Mouse (Mus musculus) kidney, adult 2 months (tissue): Measurements from ENCODE around the gene Cd46. TPM values are rescaled to one million over a fixed set of nuclear protein-coding genes. Genes with fewer than 3 reads are reported as not detected.

Source experiments
- DNase-seq: peaks from one replicate; pipeline ENCODE4 v3.0.0; 2021
- H3K27ac ChIP-seq: fragments of 200-500 bp; 2 replicates; pipeline ENCODE4 v1.5.1; 2012; ENCODE audit warnings: low read depth, low read length, control low read depth, inconsistent platforms; ENCODE audit not compliant: insufficient read depth
- H3K27me3 ChIP-seq: fragments of 200-500 bp; replicated peaks from 2 replicates; pipeline ENCODE4 v1.6.1; 2012; ENCODE audit warnings: mild to moderate bottlenecking, moderate library complexity, low read length, inconsistent platforms; ENCODE audit not compliant: control insufficient read depth, insufficient read depth
- H3K36me3 ChIP-seq: fragments of 200-500 bp; 2 replicates; pipeline ENCODE4 v1.6.1; 2012; ENCODE audit warnings: mild to moderate bottlenecking, moderate library complexity, low read length, inconsistent platforms; ENCODE audit not compliant: control insufficient read depth, insufficient read depth
- H3K4me1 ChIP-seq: fragments of 200-500 bp; 2 replicates; pipeline ENCODE4 v1.6.1; 2011; ENCODE audit warnings: low read length; ENCODE audit not compliant: control insufficient read depth, insufficient read depth
- H3K4me3 ChIP-seq: fragments of 200-500 bp; 2 replicates; pipeline ENCODE4 v1.5.1; 2011; ENCODE audit warnings: mild to moderate bottlenecking, low read depth, low read length, control low read depth; ENCODE audit not compliant: insufficient read depth
- CTCF ChIP-seq: fragments of 200-500 bp; conservative IDR thresholded peaks from 2 replicates; pipeline ENCODE4 v1.5.1; 2011; ENCODE audit warnings: low read depth, mild to moderate bottlenecking, control low read depth, low read length, moderate library complexity, mixed read lengths; ENCODE audit not compliant: insufficient read depth, insufficient read length
- POLR2A ChIP-seq: fragments of 200-500 bp; IDR thresholded peaks from one replicate; pipeline ENCODE4 v1.6.1; 2011; ENCODE audit warnings: low read depth, low read length, control low read depth
- WGBS: fragments of 180-500 bp; shearing (Covaris S2); methylation state at CpG from one replicate; pipeline ENCODE4 v1.1.7; 2018; 5-methylcytosine and 5-hydroxymethylcytosine counted together
- polyA plus RNA-seq: library from polyadenylated mRNA; depleted of rRNA; stranded (reverse); fragments of >200 nt; gene quantifications from 2 replicates; pipeline ENCODE4 v1.2.3, GENCODE M21; 2012

Gene Cd46
- polyA plus RNA-seq, 1 experiment, result 0.70 TPM

- Histone ChIP-seq H3K4me3 (no peak overlapping the region), H3K4me1 (peaks cover 16% of the 10 kb centered on the region), H3K36me3 (peaks cover 20% of the 10 kb centered on the region), H3K27ac (no peak overlapping the region), H3K27me3 (no peaks in the 10 kb centered on the region)
- DNase-seq, result no peak
- no peak for TF ChIP-seq POLR2A
- TF ChIP-seq CTCF, result no peak
- WGBS, result 90% methylated on average over 2 of the region's 2 CpGs
Observed at GRCm38 (mm10) chr1:195021831-195022230, 70.2 kb downstream of the Cd46 start.

GRCm38 (mm10) chr1:195019062-195019600 is 72.9 kb downstream of the Cd46 start:
- no peak for DNase-seq
- Histone ChIP-seq H3K27me3 (no peaks in the 10 kb centered on the region), H3K36me3 (peaks cover 12% of the 10 kb centered on the region), H3K4me3 (peak overlapping the region; percentile 38; the same call in 1 of the 2 replicates), H3K27ac (no peak overlapping the region), H3K4me1 (peaks cover 30% of the 10 kb centered on the region)
- TF ChIP-seq POLR2A (no peak), CTCF (no peak)
- WGBS, result 88% methylated on average over 5 of the region's 5 CpGs

GRCm38 (mm10) chr1:195018089-195018999 is 73.7 kb downstream of the Cd46 start:
- H3K4me3 ChIP-seq, result peak overlapping the region; percentile 49
- WGBS, result 69% methylated on average over 9 of the region's 9 CpGs
- peaks cover 6% of the 10 kb centered on the region for H3K36me3 ChIP-seq
- H3K27me3 ChIP-seq, result no peaks in the 10 kb centered on the region
- TF ChIP-seq CTCF (no peak), POLR2A (no peak)
- peak; percentile 97 for DNase-seq
- H3K27ac ChIP-seq, result peak overlapping the region; percentile 81
- H3K4me1 ChIP-seq, result peaks cover 33% of the 10 kb centered on the region

GRCm38 (mm10) chr1:195017626-195018025 is 74.4 kb downstream of the Cd46 start:
- TF ChIP-seq POLR2A (no peak), CTCF (no peak)
- Histone ChIP-seq H3K4me3 (peak overlapping the region; percentile 67), H3K27ac (peak overlapping the region; percentile 81), H3K4me1 (peaks cover 38% of the 10 kb centered on the region), H3K27me3 (no peaks in the 10 kb centered on the region), H3K36me3 (peaks cover 2% of the 10 kb centered on the region; the same call in 1 of the 2 replicates)
- DNase-seq, result no peak
- 32% methylated on average over 4 of the region's 4 CpGs for WGBS

GRCm38 (mm10) chr1:195016811-195017501 is 75.1 kb downstream of the Cd46 start:
- peak; percentile 88 for DNase-seq
- TF ChIP-seq POLR2A, result no peak
- peak; percentile 57 for TF ChIP-seq CTCF
- peaks cover 1% of the 10 kb centered on the region; the same call in 1 of the 2 replicates for H3K36me3 ChIP-seq
- H3K27me3 ChIP-seq, result no peaks in the 10 kb centered on the region
- H3K27ac ChIP-seq, result peak overlapping the region; percentile 81
- H3K4me3 ChIP-seq, result peak overlapping the region; percentile 67
- 27% methylated on average over 11 of the region's 11 CpGs for WGBS
- peaks cover 40% of the 10 kb centered on the region for H3K4me1 ChIP-seq

GRCm38 (mm10) chr1:195015281-195015680 is 76.8 kb downstream of the Cd46 start:
- H3K27me3 ChIP-seq, result no peaks in the 10 kb centered on the region
- H3K4me1 ChIP-seq, result peaks cover 40% of the 10 kb centered on the region
- no peaks in the 10 kb centered on the region; the same call in 1 of the 2 replicates for H3K36me3 ChIP-seq
- peak overlapping the region; percentile 93 for H3K27ac ChIP-seq
- TF ChIP-seq CTCF, result no peak
- no peak for TF ChIP-seq POLR2A
- WGBS, result 96% methylated on average over 1 of the region's 1 CpGs
- DNase-seq, result no peak
- H3K4me3 ChIP-seq, result no peak overlapping the region
